Mouse (Mus musculus): ENCODE measurements around the gene Snx9.
A peak's percentile ranks its signal among the peaks of the same experiment; 100 is the strongest.

Gene Snx9

DNA sequence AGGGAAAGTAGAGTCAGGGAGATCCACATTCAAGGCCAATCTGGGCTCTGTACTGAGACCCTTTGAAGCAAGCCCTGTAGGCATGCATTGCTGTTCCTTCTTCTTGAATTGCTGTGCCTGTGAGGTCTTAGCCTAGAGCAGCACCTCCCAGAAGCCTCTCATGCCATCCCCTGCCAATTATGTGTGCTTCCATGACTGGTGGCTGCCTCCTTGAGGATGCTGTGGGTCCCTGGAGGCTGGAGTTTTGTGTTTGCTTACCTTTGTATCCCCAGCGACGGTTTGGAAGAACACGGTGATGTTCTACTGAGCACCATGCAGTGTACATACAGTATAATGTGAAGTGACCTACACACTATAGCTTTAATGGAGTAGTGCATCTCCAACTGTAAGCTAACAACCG is 4.2 kb downstream of the Snx9 start:
- no peak for DNase-seq (ENCODE audit: low spot score)

DNA sequence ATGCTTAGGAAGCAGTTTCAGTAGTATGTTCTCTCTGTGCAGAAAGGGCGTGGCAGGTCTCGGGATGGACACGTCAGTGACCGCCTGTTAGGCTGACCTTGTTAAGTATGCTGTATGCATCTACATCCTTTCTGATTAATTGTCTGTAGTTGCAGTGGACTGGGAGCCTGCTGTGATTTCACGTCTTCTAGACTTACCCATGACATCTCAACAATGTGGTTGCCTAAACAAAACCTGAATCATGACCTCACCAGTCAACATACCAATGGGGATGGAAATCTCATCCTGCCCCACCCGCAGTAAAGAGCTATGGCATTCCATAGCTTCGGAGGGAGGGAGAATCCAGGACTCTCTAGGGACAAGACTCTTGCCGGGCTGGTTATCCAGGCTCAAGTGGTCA is 5.0 kb downstream of the Snx9 start:
- no peak for DNase-seq (ENCODE audit: low spot score)

DNA sequence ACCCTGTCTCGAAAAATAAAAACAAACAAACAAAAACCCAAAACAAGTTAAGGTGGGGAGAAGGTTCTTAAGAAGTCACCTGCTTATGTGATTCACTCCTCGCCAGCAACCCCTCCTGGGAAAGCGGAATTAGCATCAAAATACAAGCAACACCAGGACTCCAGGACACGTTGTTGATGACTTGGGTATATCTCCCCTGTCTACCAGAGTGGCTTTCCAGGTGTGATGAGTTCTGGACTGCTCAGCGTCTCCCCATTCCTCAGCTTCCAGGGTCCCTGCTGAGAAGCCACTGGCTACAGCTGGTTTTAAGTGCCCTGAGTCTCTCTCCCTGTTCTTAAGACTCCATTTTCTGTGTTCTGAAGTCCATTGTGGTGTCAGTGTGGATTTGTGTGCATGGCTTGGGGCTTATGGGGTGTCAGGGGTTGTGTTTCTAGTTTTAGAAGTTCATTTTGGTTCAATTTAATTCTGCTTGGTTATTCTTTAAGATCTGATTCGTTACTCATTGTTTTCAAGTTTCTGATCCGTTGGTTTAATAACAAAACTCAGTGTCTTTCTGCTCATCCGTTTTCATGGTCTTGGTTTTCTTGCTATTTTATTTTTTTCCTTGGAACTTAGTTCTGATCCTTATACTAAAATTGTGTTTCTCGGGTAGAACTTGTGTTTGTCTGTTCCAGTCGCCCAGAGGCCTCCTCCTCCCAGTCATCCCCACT is 7.7 kb downstream of the Snx9 start:
- no peak for DNase-seq (ENCODE audit: low spot score)

DNA sequence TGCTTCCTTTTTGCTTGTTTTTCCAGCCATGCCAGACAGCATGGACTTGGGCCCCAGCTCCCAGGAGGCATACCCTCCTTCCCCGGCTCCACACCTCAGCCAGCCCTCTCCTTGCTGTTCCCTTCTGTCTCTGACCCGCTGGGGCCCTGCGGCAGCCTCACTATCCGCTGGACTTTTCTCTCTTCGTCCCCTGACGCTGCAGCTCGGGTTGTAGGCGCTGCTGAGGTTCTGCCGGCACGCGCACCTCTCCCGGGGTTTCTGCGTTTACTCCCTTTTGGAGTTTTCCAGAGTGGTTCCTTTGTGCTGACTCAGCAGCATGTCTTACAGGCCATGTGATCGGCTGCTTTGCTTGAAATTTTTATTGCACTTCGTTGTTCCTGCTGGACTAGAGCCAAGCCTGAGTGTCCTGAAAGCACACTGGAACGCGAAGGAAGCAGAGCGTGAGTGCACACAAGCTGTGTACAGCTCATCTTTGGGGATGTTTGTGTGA is 8.3 kb downstream of the Snx9 start:
- peak; percentile 49 for DNase-seq (ENCODE audit: low spot score)

DNA sequence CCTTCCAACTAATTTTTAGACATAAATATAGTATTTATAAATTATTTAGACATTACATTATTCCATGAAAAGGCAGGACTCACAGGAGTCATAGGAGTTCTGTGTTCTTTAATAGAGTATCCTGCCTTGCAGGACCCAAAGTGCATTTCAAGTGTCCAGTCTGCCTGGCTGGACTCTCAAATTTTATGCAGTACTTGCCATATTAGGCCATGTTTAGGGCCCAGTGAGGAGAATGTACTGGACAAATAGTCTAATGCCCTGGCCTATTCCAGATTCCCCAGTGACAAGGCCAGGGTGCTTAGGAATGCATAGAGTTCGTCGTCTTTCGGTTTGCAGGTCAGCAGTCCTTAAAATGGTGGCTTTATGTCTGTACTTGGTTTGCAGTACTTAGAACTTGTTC is 8.9 kb downstream of the Snx9 start:
- no peak for DNase-seq (ENCODE audit: low spot score)

DNA sequence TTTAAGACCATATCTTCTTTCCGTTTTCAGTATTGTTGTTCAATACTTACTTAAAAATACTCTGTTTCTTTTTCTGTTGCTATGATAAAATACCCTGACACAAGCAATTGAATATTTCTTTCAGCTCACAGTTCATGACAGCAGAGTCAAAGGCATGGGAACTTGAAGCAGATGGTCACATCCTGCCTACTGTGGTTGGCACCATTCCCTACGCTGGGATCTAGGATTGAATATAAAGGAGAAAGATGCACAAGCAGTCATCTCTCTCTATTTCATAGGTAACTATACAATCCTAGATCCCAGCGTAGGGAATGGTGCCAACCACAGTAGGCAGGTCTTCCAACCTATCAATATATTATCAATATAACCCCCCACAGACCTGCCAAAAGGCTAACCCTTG is 9.3 kb downstream of the Snx9 start:
- no peak for DNase-seq (ENCODE audit: low spot score)

DNA sequence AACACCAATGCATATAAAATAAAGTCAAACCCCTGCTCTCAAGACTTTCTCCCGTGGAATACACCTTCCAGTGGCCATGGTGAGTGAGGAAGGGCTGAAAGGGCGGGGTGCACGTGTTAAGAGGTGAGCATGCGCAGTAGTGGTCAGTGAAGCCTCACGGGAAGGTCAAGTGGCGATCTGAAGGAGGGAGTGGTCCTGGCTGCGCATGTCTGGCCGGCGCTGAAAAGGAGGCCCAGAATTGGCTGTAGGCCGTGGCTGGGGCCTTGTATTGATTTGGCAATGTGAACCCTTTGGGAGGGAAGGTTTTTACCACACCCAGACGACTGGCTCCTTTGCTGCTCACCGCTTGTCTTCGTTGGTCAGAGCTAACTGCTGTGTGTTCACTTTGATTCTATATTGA is 12.8 kb downstream of the Snx9 start:
- no peak for DNase-seq (ENCODE audit: low spot score)

DNA sequence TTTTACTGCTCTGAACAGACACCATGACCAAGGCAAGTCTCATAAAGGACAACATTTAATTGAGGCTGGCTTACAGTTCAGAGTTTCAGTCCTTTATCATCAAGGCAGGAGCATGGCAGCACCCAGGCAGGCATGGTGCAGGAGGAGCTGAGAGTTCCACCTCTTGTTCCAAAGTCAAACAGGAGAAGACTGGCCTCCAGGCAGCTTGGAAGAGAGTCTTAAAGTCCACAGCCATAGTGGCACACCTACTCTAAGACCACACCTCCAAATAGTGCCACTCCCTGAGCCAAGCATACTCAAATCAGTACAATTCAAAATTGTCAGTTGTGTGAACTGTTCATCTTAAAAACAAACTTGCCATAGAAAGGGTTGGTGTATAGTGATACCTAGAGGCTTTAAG is 14.4 kb downstream of the Snx9 start:
- DNase-seq (ENCODE audit: low spot score): no peak

DNA sequence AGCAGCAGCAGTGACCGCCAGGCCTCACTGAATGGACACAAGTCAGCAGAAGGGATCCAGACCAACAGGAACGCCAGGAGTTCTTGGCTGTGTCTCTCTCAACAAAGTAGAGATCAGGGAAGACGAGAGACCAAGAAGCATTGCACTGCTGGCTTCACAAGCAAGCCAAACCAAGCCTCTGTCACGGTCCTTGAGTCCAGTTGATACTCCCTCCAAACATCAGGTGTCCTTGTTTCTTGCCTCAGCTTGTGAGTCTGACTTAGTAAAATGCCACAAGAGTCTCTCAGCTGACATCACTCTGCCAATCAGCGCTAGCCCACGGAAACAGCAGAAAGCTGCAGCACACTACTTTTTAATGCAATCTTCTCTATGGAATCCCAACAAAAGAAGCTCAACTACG is 15.3 kb downstream of the Snx9 start:
- DNase-seq (ENCODE audit: low spot score): no peak

DNA sequence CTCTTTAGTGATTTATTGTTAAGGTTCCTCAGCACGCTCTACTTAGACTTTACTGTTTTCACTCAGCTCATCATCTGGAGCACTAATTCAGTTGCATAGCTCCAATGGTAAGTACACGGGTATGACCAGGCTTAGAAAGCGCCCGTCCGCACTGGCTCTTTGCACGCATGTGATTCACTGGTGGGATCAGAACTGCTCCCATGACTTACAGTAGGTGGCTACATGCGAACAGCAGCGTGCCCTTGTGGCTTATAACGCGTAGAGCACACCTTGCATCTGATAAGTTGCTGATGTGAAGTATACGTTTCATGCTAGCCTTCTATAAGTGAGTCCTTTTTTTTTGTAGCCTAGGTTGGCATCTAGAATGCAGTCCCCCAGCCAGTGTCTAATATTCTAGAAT is 16.1 kb downstream of the Snx9 start:
- DNase-seq (ENCODE audit: low spot score): no peak

DNA sequence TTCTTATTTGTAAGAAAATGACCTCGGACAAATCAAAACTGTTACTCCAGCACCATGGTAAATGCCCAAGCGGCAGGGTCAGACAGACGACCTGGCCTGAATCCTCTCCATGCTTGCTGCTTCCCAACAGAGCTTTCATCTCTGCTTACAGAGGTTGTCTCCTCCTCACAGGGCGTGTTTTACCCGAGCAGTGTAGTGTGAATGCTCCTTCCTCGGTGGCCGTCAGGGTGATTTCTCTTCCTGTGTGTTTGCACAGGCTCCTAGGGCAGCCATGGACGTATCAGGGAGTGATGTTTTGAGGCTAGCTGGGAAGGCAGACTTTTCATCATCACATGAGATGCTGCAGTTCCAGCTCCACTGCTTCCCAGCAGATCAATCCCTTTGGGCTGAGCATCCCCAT is 17.1 kb downstream of the Snx9 start:
- DNase-seq (ENCODE audit: low spot score): no peak

DNA sequence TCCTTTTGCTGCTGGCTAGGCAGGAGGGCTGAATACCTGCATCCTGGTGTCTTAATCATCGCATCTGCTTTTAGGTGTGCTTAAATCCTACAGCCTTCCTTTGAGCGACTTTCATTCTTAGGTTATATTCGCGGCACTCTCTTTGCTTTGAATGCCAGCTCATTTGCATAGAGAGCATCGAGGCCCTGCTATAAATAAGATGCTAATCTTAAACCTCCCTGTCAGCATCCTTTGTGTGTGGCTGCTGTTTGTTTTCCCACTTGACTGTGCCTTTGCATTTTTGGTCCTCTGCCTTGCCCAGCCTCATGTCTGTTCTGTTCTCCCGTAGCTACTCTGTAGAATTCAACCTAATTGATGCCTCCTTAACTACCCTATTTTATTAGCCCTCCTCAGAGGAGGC is 21.2 kb downstream of the Snx9 start:
- DNase-seq (ENCODE audit: low spot score): no peak

DNA sequence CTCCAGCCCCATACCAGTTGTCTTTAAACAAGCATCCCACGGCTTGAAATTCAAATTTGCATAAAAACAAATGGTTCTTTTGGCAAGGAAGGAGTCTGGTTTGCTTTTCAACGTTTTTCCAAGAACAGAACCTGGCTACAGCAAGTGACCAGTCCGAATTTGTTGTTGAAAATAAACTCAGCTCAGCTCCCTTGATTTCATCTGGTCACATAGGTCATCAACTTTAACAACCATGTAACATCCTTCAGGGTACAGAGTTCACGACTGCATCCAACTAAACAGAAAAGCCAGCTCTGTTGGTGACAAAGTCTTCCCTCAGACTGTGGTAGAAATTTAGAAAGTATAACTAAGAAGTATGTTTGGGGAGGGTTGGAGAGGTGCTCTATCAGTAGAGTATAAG is 21.7 kb downstream of the Snx9 start:
- DNase-seq (ENCODE audit: low spot score): no peak

DNA sequence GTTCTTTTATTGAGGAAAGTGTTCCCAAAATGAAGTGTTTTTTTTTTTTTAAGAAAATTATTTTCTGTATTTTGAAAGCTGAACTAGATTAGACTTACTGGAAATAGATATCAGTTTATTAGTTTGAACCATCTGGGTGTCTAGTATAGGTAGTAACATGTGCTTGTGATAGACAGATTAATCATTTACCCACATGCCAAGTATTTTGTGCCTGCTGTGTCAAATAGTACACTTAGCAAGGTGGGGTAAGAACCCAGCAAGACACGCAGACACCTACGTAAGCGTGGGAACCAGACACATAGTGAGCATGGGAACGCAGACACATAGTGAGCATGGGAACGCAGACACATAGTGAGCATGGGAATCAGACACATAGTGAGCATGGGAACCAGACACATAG is 22.6 kb downstream of the Snx9 start:
- DNase-seq (ENCODE audit: low spot score): no peak

DNA sequence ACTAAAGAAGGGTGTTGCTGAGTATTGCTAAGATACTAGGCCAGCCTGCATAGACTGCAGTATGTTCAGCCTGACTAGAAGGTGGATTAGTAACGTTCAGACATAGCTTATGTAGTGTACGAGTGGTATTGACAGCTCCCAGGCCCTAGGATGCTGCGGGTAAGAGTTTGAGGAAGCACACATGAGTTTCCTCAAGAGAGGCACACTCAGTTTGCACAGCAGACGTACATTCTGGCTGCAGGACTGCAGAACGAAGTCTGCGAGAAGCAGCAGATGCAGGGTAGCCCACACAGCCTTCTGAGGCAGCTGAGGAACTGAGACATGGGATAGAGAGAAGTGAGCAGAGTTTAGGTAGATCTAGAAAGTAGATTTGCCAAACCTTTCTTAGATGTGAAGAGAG is 26.3 kb downstream of the Snx9 start:
- DNase-seq (ENCODE audit: low spot score): no peak

DNA sequence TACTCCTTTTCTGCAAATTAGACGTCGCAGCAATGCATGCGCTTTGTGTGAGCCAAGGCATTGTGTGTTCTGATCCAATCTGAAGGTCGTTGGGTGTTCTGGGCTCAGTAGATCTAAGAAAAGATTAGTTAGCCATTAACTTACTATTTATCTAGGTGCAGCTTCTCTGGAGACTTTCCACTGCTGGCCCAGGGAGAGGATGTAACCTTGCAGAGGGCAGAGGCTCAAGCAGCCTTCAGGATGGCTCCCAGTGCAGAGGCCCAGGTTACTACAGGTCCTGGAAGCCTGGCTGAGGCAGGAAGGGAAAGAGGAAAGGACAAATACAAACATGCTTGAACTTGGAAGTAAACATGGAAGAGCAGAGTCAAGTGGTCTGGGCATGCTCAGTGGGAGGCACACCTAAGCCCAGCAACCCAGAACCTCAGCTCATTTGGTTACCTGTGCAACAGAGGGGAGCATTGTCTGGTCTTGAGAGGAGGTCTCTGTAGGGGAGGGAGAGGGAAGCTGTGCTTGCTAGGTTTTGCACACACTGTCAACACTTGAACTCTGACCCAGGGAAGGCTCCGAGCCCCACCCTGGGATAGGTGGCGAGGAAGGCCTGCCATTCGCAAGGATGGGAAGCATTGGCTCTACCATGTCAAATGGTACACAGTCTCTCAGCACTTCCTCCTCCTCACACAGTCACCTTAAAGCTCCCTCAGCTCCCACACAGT is 27.3 kb downstream of the Snx9 start:
- DNase-seq (ENCODE audit: low spot score): no peak

DNA sequence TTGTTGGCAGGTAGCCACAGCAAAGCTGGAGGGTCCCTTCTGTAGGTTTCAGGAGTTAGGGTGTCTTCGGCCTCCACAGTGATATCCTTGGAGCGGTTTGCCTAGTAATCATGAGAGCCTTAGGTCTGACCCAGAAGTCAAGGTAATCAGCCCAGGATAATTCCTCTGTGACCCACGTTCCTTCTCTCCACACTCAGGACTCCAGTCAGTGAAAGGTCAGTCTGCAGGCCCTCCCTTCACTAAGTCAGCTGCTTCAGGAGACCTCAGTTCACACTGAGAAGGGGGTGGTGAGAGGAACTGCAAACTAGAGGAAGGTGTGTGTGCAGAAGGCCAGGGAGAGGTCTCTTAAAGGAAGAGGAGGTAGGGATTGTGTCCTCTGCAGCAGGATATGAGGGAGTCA is 28.3 kb downstream of the Snx9 start:
- DNase-seq (ENCODE audit: low spot score): no peak

DNA sequence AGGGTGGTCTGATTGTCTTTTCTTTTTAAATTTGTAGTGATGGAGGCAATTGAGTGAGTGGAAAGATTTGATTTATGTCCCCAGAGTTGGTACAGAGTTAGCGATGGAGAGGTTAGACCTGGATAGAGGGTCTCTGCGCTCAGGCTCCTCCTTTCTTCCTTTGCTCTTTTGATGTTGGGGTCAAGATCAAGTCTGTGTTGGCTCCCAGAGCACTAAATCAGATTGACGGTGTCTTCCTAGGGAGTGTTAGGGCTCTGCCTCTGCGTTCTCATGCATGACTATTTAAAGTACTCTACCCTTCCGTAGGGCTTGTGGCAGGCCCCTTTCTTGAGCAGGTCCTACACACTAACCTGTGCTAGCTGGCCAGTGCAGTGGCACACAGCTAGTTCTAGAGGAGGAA is 28.9 kb downstream of the Snx9 start:
- no peak for DNase-seq (ENCODE audit: low spot score)

DNA sequence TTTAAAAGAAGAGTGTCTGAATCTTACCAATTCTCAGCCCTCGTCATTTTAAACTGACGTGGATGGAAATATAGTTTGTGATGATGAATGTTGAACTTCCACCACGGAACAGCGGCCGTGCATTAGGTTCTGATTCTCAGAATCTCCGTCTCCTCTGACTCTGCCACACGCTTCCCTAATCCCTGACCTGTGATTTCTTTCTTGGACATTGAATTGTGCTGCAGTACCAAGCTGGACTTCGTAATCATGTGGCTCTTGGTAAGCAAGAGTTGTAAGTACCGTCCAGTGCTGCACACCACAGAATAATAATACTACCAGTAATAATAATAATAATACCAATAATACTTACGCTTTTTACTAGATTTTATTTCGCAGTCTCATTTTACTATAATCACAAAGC is 29.6 kb downstream of the Snx9 start:
- DNase-seq (ENCODE audit: low spot score): no peak

DNA sequence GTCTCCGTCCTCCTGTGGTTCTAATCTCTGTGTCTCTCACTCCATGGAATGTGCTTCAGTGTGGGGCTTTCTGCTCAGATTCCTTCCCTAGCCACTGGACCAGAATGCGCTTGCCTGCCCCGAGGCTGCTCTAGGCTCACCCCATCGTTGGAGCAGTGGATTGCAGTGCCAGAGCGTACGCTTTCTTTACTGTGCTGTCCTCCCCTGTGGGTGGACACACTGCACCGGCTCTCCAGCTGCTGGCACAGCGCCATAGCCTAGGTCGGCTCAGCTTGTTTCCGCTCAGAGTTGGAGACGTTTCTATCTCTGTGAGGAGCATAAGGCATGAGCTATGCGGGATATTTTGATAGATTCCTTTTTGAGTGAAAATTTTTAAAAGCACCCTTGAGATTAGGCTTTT is 31.4 kb downstream of the Snx9 start:
- no peak for DNase-seq (ENCODE audit: low spot score)

DNA sequence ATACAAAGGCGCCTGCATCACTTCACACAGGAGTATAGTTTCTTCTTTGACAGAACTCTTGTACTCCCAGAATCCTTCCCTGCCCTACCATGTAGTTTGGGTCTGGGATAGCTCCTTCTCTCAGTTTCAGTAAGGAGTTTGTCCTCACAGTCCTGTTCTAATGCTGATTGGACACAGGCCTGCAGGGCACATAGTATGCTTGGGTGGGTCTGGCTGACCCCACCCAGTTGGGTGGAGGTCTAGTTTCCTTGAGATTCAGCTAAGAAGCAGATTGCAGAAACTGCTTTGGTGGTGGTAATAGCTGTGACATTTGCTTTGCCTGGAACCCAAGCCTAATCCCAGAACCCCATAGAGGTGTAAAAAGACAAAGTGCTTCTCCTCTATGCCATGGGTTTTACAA is 33.4 kb downstream of the Snx9 start:
- DNase-seq (ENCODE audit: low spot score): no peak

DNA sequence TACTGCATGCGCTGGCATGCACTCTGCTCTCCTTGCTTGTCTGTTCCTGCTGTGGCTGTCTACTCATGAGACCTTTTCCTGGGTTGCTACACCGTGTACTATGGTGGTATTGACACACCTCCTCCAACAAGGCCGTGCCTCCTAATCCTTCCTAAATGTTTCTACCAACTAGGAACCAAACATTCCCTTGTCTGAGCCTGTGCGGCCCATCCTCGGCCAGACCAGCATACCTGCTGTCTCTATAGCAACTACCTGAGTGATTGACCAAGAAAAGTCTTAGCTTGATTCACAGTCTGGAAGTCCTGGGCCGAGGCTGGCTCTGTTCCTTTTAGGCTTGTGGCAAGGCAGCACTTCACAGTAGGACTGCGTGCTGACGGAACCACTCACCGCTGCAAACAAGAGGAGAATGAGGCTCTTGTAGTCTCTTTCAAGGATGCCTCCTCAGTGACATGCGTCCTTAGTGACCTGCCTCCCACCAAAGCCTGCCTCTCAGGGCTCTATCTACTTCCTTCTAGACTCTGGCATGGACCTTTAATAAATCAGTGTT is 36.6 kb downstream of the Snx9 start:
- DNase-seq (ENCODE audit: low spot score): no peak

DNA sequence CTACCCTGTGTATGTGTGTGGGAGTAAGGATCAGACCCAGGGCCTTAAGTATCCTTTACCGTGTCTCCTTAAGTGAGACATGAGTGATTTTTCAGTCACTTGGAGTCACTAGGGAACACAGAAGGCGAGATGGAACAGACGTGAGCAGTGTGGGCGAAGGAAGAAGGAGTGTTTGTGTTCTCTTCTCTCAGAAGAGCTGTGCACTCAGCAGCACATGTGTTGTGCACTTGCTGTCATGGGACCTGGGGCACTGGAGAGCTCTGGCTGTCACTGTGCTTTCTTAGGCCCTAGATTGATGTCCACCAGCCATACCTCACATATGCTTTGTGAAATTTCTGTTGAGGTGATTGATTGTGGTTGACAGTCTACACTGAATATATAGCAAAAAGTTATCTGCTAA is 37.7 kb downstream of the Snx9 start:
- no peak for DNase-seq (ENCODE audit: low spot score)

DNA sequence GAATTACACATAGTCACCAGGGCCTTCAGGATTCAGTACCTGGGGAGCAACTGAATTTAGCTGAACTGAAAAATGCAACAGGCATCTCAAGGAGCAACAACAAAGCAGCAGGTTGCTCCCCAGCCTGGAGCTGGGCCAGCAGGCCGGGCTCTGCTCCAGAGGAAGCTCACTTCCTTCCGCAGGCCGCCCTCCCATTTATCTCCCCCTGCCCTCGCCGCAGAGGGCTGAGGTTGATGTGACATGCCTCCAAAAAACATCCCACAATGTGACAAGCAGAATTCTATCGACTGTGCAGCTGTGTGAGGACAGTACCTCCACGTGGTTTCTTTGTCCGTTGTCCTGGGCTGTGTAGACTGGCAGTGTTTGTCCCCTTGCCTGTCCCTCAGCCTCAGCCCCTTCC is 44.3 kb downstream of the Snx9 start:
- DNase-seq (ENCODE audit: low spot score): peak; percentile 29
